Mouse (Mus musculus): ENCODE results near the gene Tapt1. TPM values are rescaled to one million over a fixed set of nuclear protein-coding genes. Genes with fewer than 3 reads are reported as not detected.
A peak's percentile ranks its signal among the peaks of the same experiment; 100 is the strongest.
"Not testable (repeated sequence)": the region's sequence is repeated elsewhere in the genome, so short reads cannot be mapped to it uniquely, and the experiment has no call there.

Tapt1 gene
- total RNA-seq (2021): 10 to 100 TPM; 41.2 to 43.0 TPM
- long read RNA-seq, experiment 1, transcript Tapt1-201 (14 exons, 3,513 nt): major isoform, 125 of 145 reads
- long read RNA-seq, experiment 1, partial matches to known transcripts: 3 of 145 reads
- long read RNA-seq, experiment 1, other reads (novel, unspliced or antisense): 17 of 145 reads
- long read RNA-seq, experiment 2, transcript Tapt1-201 (14 exons, 3,513 nt): major isoform, 94 of 115 reads
- long read RNA-seq, experiment 2, partial matches to known transcripts: 3 of 115 reads
- long read RNA-seq, experiment 2, other reads (novel, unspliced or antisense): 17 of 115 reads

- intact Hi-C loops (cut with DNase I): no loop called here
- no peak for TF ChIP-seq CTCF (IDR thresholded peaks at IDR 0.05)
- peak; percentile 97 for DNase-seq
- Histone ChIP-seq H3K4me3 (peak within 1 kb of the TSS; percentile 88), H3K27ac (peak within 1 kb of the TSS; percentile 95)
Measured at GRCm38 (mm10) chr5:44226521-44227461, at the start of gene Tapt1. Gene Tapt1 (minus strand): TSS chr5:44226626.

- DNase-seq: no peak
- intact Hi-C loops (cut with DNase I): loop anchor here (2.0 kb wide), 1 partner anchor 223 kb away; no protein-coding TSS in a partner anchor
- Histone ChIP-seq H3K27ac (no peak overlapping the region), H3K4me3 (no peak overlapping the region)
- TF ChIP-seq CTCF (IDR thresholded peaks at IDR 0.05): no peak
Measured at GRCm38 (mm10) chr5:44271564-44271963, 45.1 kb upstream of the Tapt1 start.

- not testable (repeated sequence) for H3K4me3 ChIP-seq, H3K27ac ChIP-seq, DNase-seq
- intact Hi-C loops (cut with DNase I): loop anchor here (1.0 kb wide), 1 partner anchor 104 kb away; no protein-coding TSS in a partner anchor
- peak; percentile 64 for TF ChIP-seq CTCF (IDR thresholded peaks at IDR 0.05)
Measured at GRCm38 (mm10) chr5:44268524-44268923, 42.1 kb upstream of the Tapt1 start.

GRCm38 (mm10) chr5:44261691-44262090 lies 35.3 kb upstream of the Tapt1 start:
- intact Hi-C loops (cut with DNase I): no loop called here
- H3K4me3 ChIP-seq: no peak overlapping the region
- no peak overlapping the region for H3K27ac ChIP-seq
- DNase-seq: no peak
- TF ChIP-seq CTCF (IDR thresholded peaks at IDR 0.05): no peak

GRCm38 (mm10) chr5:44261172-44261571 lies 34.7 kb upstream of the Tapt1 start:
- no peak for TF ChIP-seq CTCF (IDR thresholded peaks at IDR 0.05)
- DNase-seq: no peak
- Histone ChIP-seq H3K27ac (no peak overlapping the region), H3K4me3 (no peak overlapping the region)
- intact Hi-C loops (cut with DNase I): no loop called here

- intact Hi-C loops (cut with DNase I): no loop called here
- no peak for TF ChIP-seq CTCF (IDR thresholded peaks at IDR 0.05)
- Histone ChIP-seq H3K27ac (no peak overlapping the region), H3K4me3 (no peak overlapping the region)
- no peak for DNase-seq
Measured at GRCm38 (mm10) chr5:44259678-44260077, 33.3 kb upstream of the Tapt1 start.

GRCm38 (mm10) chr5:44258163-44258562 lies 31.7 kb upstream of the Tapt1 start:
- no peak overlapping the region for H3K27ac ChIP-seq
- intact Hi-C loops (cut with DNase I): no loop called here
- no peak for DNase-seq
- no peak for TF ChIP-seq CTCF (IDR thresholded peaks at IDR 0.05)
- H3K4me3 ChIP-seq: no peak overlapping the region

GRCm38 (mm10) chr5:44257401-44257800 lies 31.0 kb upstream of the Tapt1 start:
- Histone ChIP-seq H3K4me3 (no peak overlapping the region), H3K27ac (no peak overlapping the region)
- no peak for TF ChIP-seq CTCF (IDR thresholded peaks at IDR 0.05)
- intact Hi-C loops (cut with DNase I): no loop called here
- no peak for DNase-seq

GRCm38 (mm10) chr5:44256512-44256911 lies 30.1 kb upstream of the Tapt1 start:
- Histone ChIP-seq H3K4me3 (no peak overlapping the region), H3K27ac (no peak overlapping the region)
- TF ChIP-seq CTCF (IDR thresholded peaks at IDR 0.05): no peak
- no peak for DNase-seq
- intact Hi-C loops (cut with DNase I): no loop called here

GRCm38 (mm10) chr5:44255756-44256398 lies 29.5 kb upstream of the Tapt1 start:
- intact Hi-C loops (cut with DNase I): no loop called here

GRCm38 (mm10) chr5:44253449-44253848 lies 27.0 kb upstream of the Tapt1 start:
- no peak for TF ChIP-seq CTCF (IDR thresholded peaks at IDR 0.05)
- no peak overlapping the region for H3K27ac ChIP-seq
- intact Hi-C loops (cut with DNase I): no loop called here
- DNase-seq: no peak
- H3K4me3 ChIP-seq: no peak overlapping the region

More at GRCm38 (mm10) chr5:44255756-44256398, 29.5 kb upstream of the Tapt1 start:
- DNase-seq: no peak
- Histone ChIP-seq H3K27ac (no peak overlapping the region), H3K4me3 (no peak overlapping the region)
- no peak for TF ChIP-seq CTCF (IDR thresholded peaks at IDR 0.05)

GRCm38 (mm10) chr5:44252395-44252794 lies 26.0 kb upstream of the Tapt1 start:
- H3K4me3 ChIP-seq: no peak overlapping the region
- H3K27ac ChIP-seq: no peak overlapping the region
- DNase-seq: no peak
- intact Hi-C loops (cut with DNase I): no loop called here
- TF ChIP-seq CTCF (IDR thresholded peaks at IDR 0.05): no peak

Data from gastrocnemius, adult 2 months (tissue).